Comparison of ENCODE assay signal across 27 mouse cellular contexts in genomic region chr7:136038906-136039305, GRCm38 (mm10).
DNase-seq lines count a peak whose midpoint lies in the region; ATAC-seq lines count a peak whose summit lies in the region.
"Had no signal": no experiment of that assay in that cellular context is flagged by ENCODE, and none has a peak within 500 bp of the region (broad histone marks: within the 10 kb centered on the region; RNA-seq: fewer than 3 reads in every experiment).

No protein-coding gene starts in this region.

- no peak overlapping the region for H3K4me2 ChIP-seq in hindbrain, embryonic 11.5 days (replicated peaks; ENCODE audit: low read depth, low read length)
- H3K4me2 ChIP-seq: embryonic facial prominence, embryonic 12.5 days; hindbrain, embryonic 12.5 days; intestine, embryonic 15.5 days; limb, embryonic 13.5 days; liver, embryonic 11.5 days; lung, embryonic 15.5 days; stomach, embryonic 15.5 days had no signal

- H3K36me3 ChIP-seq in hindbrain, embryonic 10.5 days = no peaks in the 10 kb centered on the region
- no peaks in the 10 kb centered on the region for H3K36me3 ChIP-seq in hindbrain, embryonic 11.5 days (ENCODE audit: control insufficient read depth, insufficient read depth, low read length)
- H3K36me3 ChIP-seq in embryonic facial prominence, embryonic 10.5 days (replicated peaks) = no peaks in the 10 kb centered on the region
- H3K36me3 ChIP-seq: embryonic facial prominence, embryonic 12.5 days; hindbrain, embryonic 12.5 days; intestine, embryonic 15.5 days; limb, embryonic 13.5 days; lung, embryonic 15.5 days; midbrain, embryonic 10.5 days; stomach, embryonic 15.5 days had no signal

- H3K4me3 ChIP-seq in hindbrain, embryonic 10.5 days = no peak overlapping the region
- H3K4me3 ChIP-seq in hindbrain, embryonic 11.5 days (ENCODE audit: low read depth, low read length) = no peak overlapping the region
- H3K4me3 ChIP-seq in embryonic facial prominence, embryonic 10.5 days = no peak overlapping the region
- H3K4me3 ChIP-seq: embryonic facial prominence, embryonic 12.5 days; gastrocnemius, adult 2 months; heart, adult 2 months; hindbrain, embryonic 12.5 days; intestine, embryonic 15.5 days; limb, embryonic 13.5 days; lung, embryonic 15.5 days; midbrain, embryonic 10.5 days; myocyte; stomach, embryonic 15.5 days had no signal

- H3K9ac ChIP-seq in hindbrain, embryonic 11.5 days (ENCODE audit: low read depth, low read length) = no peak overlapping the region
- H3K9ac ChIP-seq: embryonic facial prominence, embryonic 12.5 days; hindbrain, embryonic 12.5 days; intestine, embryonic 15.5 days; limb, embryonic 13.5 days; lung, embryonic 15.5 days; stomach, embryonic 15.5 days had no signal

- no peaks in the 10 kb centered on the region for H3K27me3 ChIP-seq in hindbrain, embryonic 10.5 days (ENCODE audit: insufficient read depth, poor library complexity, severe bottlenecking)
- no peaks in the 10 kb centered on the region for H3K27me3 ChIP-seq in hindbrain, embryonic 11.5 days (ENCODE audit: control insufficient read depth, insufficient read depth, low read length)
- H3K27me3 ChIP-seq in embryonic facial prominence, embryonic 10.5 days (replicated peaks; ENCODE audit: low read depth, poor library complexity, severe bottlenecking) = peaks cover 8% of the 10 kb centered on the region; the same call in 1 of the 2 replicates
- H3K27me3 ChIP-seq: embryonic facial prominence, embryonic 12.5 days; hindbrain, embryonic 12.5 days; intestine, embryonic 15.5 days; lung, embryonic 15.5 days; stomach, embryonic 15.5 days had no signal

- H3K9me3 ChIP-seq in hindbrain, embryonic 10.5 days = no peaks in the 10 kb centered on the region
- H3K9me3 ChIP-seq in hindbrain, embryonic 11.5 days (ENCODE audit: control insufficient read depth, low read length) = no peaks in the 10 kb centered on the region
- no peaks in the 10 kb centered on the region for H3K9me3 ChIP-seq in embryonic facial prominence, embryonic 10.5 days
- H3K9me3 ChIP-seq: embryonic facial prominence, embryonic 12.5 days; hindbrain, embryonic 12.5 days; intestine, embryonic 15.5 days; limb, embryonic 13.5 days; lung, embryonic 15.5 days; midbrain, embryonic 10.5 days; stomach, embryonic 15.5 days had no signal

- no peak for ATAC-seq in hindbrain, embryonic 11.5 days (ENCODE audit: low FRiP score)
- ATAC-seq: forebrain, embryonic 16.5 days; hindbrain, postnatal 0 days; intestine, embryonic 15.5 days had no signal

- WGBS in hindbrain, embryonic 10.5 days = 70% methylated on average over 2 of the region's 2 CpGs
- WGBS in hindbrain, embryonic 11.5 days = 54% methylated on average over 2 of the region's 2 CpGs
- 47% methylated on average over 2 of the region's 2 CpGs for WGBS in embryonic facial prominence, embryonic 10.5 days

- H3K4me1 ChIP-seq in hindbrain, embryonic 10.5 days (replicated peaks) = peaks cover 16% of the 10 kb centered on the region
- H3K4me1 ChIP-seq in hindbrain, embryonic 11.5 days (replicated peaks; ENCODE audit: control insufficient read depth, insufficient read depth, low read length) = no peaks in the 10 kb centered on the region
- peaks cover 18% of the 10 kb centered on the region for H3K4me1 ChIP-seq in embryonic facial prominence, embryonic 10.5 days
- H3K4me1 ChIP-seq: hindbrain, embryonic 12.5 days; intestine, embryonic 15.5 days; lung, embryonic 15.5 days; stomach, embryonic 15.5 days had no signal

- H3K27ac ChIP-seq in hindbrain, embryonic 10.5 days = peak overlapping the region; percentile 40; the same call in 1 of the 2 replicates
- no peak overlapping the region for H3K27ac ChIP-seq in hindbrain, embryonic 11.5 days (ENCODE audit: low read depth, low read length)
- no peak overlapping the region for H3K27ac ChIP-seq in embryonic facial prominence, embryonic 10.5 days (replicated peaks)
- H3K27ac ChIP-seq: embryonic facial prominence, embryonic 12.5 days; gastrocnemius, adult 2 months; heart, adult 2 months; hindbrain, embryonic 12.5 days; hindbrain, postnatal 0 days; intestine, embryonic 15.5 days; kidney, postnatal 0 days; limb, embryonic 13.5 days; lung, embryonic 15.5 days; midbrain, embryonic 10.5 days; stomach, embryonic 15.5 days had no signal

- no peak for DNase-seq in hindbrain, embryonic 10.5 days (ENCODE audit: low spot score)
- DNase-seq in hindbrain, embryonic 11.5 days (ENCODE audit: low spot score) = no peak
- peak; percentile 7 for DNase-seq in right cerebral cortex, postnatal 25 days
- DNase-seq in right cerebral cortex, postnatal 4 days = no peak
- DNase-seq in embryonic facial prominence, embryonic 10.5 days (ENCODE audit: low spot score) = peak; percentile 33
- DNase-seq in frontal cortex, postnatal 36 days (ENCODE audit: low spot score in 2 of 2) = peak; percentile 34 to 35
- DNase-seq: adrenal gland, postnatal 25 days; B cell, adult 2 months; cerebellum, adult 18-20 months; cerebellum, postnatal 10 days; gastrocnemius, adult 2 months; heart, adult 2 months; heart, postnatal 14 days; kidney, adult 2 months; kidney, postnatal 4 days had no signal

Comparison
In these comparisons a context has a peak if more than half of its experiments do, and no peak if none do; other contexts are left out.
1. DNase-seq: peak in right cerebral cortex, postnatal 25 days (single experiment), embryonic facial prominence, embryonic 10.5 days (single experiment) and frontal cortex, postnatal 36 days (2 of 2); none in hindbrain, embryonic 10.5 days (single experiment), hindbrain, embryonic 11.5 days (single experiment) and right cerebral cortex, postnatal 4 days (single experiment).